Mouse (Mus musculus): Measurements from ENCODE around the gene Olfr1238.

Gene Olfr1238

DNA sequence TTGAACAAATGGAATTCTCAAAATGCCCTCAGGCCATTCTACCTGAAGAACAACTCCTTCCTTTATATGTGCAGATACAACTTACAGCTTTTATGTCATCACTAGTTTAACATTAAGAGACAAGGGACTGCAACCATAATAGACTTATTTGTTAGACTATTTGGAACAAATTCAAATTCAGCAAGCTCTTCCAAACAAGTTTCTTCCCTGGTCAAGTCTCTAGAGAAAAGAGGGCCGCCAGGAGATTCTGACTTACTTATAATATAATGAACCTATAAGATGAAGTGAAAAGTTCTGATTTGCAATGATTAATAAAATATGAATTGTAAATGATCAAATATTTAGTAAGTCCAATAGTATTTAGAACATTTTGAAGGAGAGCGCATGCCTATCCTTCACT, at the start of gene Olfr1238:
TSS of gene Olfr1238 (minus strand) at position 101 of the 400 bp plus-strand sequence.
- DNase-seq (ENCODE audit: low spot score), result no peak

DNA sequence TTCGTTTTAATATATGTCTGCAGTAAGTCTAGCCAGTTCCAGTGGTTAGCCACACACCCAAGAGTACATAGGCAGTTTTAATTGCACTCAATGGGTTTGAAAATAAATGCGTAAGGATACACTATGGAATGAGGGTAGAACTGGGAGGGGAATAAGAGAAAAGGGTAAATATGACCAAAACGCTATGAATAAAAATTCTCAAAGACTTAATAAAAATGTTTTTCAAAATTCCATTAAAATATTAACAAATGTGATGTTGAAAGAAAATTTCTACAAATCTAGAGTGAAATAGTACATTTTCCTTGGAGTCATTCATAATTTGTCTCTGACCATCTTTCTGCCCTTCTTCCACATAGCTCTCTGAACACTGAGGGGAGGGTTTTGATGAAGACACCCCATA, 33.4 kb upstream of the Olfr1238 start, which contains the start of gene Olfr1240:
TSS of gene Olfr1240 (minus strand) at position 101 of the 400 bp plus-strand sequence.
- DNase-seq (ENCODE audit: low spot score), result no peak

DNA sequence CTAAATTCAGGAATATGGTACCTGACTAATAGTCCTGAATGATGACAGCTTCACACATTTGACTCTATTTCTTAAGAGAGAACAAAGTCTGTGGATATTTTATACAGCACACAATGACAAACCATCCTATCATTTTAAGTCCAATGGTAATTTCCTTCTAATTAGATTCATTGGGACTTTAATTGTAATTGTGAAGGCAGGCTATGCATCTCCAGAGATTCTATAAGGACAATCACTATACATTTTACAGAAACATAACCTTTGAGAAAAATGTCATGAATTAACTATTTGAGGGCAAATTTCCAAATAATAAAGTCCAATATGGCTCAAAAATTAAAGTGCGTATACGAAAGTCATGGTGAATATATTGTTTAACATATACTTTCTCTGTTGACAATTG, 10.8 kb upstream of the Olfr1238 start, which contains the start of gene Olfr1239:
TSS of gene Olfr1239 (minus strand) at position 101 of the 400 bp plus-strand sequence.
- DNase-seq (ENCODE audit: low spot score), result no peak

DNA sequence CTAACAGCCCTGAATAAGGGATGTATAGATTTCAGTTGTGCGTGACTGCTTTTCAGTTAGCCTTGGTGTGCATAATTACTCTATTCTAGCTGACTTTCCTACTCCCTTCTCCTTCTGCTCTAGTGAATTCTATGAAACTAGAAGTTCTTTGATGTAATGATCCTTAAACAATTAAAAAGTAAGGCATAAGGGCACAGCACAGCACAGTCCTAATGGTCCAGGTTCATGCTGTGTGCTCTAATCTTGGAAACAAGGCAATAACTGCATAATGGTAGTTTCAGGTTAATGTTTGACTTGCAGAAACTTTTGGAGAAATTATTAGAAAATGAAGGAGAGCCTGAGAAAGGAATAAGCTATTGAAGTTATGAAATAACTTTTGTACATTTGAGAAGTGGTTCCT, 5.1 kb upstream of the Olfr1238 start:
- no peak for DNase-seq (ENCODE audit: low spot score)

DNA sequence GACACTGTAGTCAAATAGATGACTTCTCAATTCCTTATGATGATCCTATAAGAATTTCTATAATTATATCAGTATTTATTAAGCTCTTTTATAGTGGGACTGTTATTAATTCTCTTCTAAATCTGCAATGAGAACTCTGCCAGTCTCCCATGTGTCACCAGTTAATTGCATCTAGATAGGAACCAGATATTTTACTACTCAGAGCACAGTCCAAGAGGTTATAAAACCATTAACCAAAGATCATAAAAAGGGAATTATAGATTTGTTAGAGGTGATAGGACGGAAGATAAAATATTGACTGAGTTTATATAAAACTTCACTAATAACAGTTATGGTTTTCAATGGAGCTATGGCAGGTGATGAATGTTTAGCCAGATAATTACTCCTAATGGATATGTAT, 8.6 kb downstream of the Olfr1238 start:
- DNase-seq (ENCODE audit: low spot score), result no peak

DNA sequence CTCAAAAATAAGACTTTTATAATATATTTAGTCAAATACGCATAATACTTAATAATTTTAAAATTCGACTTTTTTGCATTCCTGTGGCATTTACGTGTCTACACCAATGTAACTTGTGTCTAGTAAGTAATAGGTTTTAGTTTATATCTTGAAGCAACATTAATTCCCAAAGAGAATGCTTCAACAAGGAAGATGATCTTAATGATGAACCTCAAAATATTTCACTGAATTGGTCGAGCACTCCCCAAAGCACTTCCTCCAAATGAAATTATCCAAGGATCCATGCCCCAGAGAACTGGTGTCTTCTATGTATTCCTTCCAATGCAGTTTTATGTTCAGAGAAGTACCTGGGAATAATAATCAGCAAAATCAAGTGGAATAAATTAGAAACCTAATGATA, 44.7 kb downstream of the Olfr1238 start, which contains the start of gene Olfr1234:
TSS of gene Olfr1234 (minus strand) at position 101 of the 400 bp plus-strand sequence.
- no peak for DNase-seq (ENCODE audit: low spot score)

Data from retina, embryonic 14.5 days (tissue).